Mouse (Mus musculus) erythroblast, embryonic 14.5 days (primary cell): Measurements from ENCODE around the gene H2al1b.

ENCODE experiments used
- GATA1 ChIP-seq: IDR thresholded peaks from 2 replicates; pipeline ENCODE4 v1.6.1; 2012; ENCODE audit warnings: low read length, inconsistent platforms, mixed read lengths
- TAL1 ChIP-seq: IDR thresholded peaks from 3 replicates; pipeline ENCODE4 v1.6.1; 2012; ENCODE audit warnings: low read length, inconsistent platforms, mixed read lengths

DNA sequence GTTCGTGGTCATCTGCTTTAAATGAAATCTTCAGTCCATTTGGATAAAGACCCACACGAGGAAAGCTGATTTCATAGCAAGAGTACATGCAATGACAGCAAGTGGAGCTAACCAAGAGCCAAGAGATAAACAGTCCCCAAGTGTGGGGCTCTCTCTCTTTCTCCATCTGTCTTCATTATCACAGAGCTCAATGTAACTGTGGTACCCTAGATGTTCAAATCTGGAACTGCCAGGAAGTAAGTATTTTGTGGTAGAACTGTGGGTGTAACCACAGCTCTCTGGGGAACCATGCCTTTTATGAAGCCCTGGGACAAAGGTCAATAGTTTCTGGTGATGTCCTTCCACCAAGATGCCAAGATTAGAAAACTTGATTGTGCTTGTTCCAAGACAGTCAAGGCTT is 21.5 kb upstream of the H2al1b start:
- TF ChIP-seq GATA1 (no peak), TAL1 (no peak)
